Mouse (Mus musculus) small intestine, adult 2 months (tissue): ENCODE results near the gene Trim30d.

Experiments
- CTCF ChIP-seq: fragments of 200-500 bp; IDR thresholded peaks from 2 replicates; pipeline ENCODE4 v1.5.1; 2012; ENCODE audit warnings: low read depth, mild to moderate bottlenecking, control low read depth, inconsistent platforms, low read length, moderate library complexity, mixed read lengths; ENCODE audit not compliant: insufficient replicate concordance, insufficient read length; ENCODE audit errors: extremely low read depth
- POLR2A ChIP-seq: fragments of 200-500 bp; IDR thresholded peaks from 2 replicates; pipeline ENCODE4 v1.6.1; 2012; ENCODE audit warnings: low read depth, mild to moderate bottlenecking, control low read depth, inconsistent platforms, low read length, moderate library complexity

DNA sequence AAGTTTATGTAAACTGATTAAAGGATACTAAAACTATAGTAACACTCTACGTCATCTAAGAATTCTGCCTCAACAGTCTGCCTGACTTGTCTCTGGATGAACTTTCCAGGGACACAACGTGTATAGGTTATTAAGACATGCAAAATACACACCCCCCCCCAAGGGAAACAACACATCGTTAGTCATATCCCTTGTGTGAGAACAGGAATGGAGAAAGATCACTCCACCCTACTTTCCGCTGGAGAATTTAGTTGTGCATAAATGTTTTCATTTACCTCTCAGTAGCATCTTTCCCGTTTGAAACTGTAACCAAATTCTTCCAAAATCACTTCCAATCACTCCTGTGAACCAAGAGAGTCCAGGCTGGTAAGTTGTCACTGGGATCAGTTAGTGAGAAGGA, 42.2 kb upstream of the Trim30d start, which contains the start of gene Olfr651:
- no peak for TF ChIP-seq CTCF
- TF ChIP-seq POLR2A: no peak
